Mouse (Mus musculus) cerebellum, adult (tissue): Measurements from ENCODE around the gene Smco2.

Experiments
- ATAC-seq: cut with Nextera tagmentation; 2 replicates; pipeline ENCODE4 v1.9.2; 2017; ENCODE audit warnings: mild to moderate bottlenecking, moderate library complexity, mixed read lengths; ENCODE audit not compliant: insufficient number of reproducible peaks, low FRiP score, low TSS enrichment

Gene Smco2

DNA sequence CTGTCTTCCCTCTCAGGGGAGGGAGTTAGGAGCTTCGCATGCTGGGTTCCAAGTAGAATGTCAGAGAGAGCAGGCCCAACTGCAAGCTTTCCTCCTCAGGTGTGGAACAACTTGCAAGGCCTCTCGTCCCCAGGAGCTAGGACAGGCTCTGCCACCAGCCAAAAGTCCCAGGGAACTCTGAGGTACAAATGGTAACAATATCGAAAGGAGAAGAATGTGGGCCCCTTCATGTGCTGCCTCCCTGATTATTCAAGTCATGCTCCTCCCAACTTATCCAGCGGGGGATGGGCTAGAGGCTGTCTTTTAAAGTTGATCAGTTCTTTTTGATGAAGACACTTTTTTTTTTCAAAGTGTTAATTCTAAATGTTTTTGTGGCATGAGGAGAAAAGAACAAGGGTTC is at the start of gene Smco2:
TSS of gene Smco2 (plus strand) at position 55 of the 400 bp plus-strand sequence.
- ATAC-seq = no peak

DNA sequence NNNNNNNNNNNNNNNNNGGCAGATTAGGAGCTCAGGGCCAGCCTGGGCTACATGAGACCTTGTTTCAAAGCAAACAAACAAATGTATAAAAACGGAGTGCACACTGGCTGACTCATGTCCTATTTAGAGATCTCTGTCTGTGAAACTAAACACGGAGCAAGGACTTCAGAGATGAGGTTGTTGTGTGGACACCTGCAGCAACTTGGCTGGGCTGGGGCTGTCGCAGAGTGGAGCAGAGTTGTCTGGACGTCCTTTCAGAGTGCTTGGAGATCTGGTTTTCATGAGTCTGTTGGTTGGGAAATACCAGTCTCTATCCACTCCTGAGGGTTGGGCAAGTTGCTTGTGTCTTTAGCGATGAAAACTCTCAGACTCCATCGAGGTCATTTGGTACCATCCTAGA is 39.9 kb upstream of the Smco2 start:
- ATAC-seq = no peak

DNA sequence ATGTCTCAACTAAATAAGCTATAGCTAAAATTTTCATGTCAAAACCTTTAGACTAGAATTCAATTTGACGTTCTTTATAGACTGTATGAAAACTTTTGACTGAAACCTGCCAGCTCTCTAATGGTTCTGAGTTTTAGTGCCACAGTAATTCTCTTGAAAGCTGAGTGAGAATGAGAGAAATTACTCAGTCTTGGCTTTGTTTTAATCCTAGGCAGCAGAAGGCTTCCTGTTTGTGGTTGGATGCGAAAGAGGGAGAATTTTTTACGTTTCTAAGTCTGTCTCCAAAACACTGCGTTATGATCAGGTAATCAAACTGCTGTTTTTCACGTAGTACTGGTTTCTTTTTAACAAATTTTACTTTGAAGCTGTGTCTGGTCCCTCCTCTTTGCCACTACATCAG is 36.9 kb upstream of the Smco2 start:
- ATAC-seq = no peak

DNA sequence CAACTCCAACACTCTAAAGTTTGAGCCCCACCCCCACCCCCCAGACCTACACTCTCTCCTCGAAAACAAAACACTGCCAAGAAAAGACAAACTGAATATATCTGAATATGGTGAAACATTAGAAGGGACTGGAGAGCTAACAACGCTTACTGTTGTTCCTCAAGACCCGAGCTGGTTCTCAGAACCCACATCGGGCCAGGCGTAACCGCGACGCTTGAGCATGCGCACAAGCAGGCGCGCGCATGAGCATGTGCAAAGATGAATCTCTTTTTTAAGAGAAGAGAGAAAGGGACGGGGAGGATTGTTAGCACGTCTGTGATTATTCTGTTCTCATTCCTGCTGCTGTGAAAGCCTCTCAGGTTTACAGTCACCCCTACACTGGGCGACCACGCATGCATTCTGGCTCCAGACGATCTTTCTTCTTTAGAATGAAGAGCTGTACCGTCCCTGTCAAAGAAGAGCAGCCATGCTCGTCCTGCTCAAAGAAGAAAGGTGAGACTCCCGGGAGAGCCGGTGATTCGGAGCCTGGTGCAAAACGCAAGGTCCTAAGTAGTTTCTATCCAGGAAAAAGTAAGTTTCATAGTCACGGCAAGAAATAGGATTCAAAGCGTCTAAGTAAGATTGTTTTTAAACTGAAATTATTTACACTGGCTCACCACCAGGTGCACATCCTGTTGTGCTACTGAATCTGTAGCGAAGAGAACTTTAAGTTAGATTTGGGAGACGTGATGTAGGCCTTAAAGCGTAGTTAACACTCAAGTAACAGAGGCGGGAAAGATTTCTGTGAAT is 29.5 kb upstream of the Smco2 start:
- no peak for ATAC-seq

DNA sequence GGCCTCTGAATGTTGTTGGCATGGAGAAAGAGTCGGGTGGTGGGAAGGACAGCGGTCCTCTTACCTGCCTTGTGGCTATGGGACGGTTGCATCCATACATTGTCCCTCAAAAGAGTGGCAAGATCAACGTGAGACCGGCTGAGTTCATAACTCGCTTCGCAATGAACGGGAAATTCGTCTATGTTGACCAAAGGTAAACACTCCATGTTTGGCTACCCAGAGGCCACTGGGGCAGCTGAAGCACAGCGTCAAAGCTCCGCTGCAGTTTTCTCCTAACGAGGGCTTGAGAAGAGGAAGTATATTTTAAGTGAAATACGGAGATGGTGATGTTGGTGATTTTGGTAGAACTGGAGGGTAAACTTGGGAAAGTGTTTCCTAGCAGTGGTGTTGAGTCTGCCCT is 27.9 kb upstream of the Smco2 start:
- ATAC-seq = no peak

DNA sequence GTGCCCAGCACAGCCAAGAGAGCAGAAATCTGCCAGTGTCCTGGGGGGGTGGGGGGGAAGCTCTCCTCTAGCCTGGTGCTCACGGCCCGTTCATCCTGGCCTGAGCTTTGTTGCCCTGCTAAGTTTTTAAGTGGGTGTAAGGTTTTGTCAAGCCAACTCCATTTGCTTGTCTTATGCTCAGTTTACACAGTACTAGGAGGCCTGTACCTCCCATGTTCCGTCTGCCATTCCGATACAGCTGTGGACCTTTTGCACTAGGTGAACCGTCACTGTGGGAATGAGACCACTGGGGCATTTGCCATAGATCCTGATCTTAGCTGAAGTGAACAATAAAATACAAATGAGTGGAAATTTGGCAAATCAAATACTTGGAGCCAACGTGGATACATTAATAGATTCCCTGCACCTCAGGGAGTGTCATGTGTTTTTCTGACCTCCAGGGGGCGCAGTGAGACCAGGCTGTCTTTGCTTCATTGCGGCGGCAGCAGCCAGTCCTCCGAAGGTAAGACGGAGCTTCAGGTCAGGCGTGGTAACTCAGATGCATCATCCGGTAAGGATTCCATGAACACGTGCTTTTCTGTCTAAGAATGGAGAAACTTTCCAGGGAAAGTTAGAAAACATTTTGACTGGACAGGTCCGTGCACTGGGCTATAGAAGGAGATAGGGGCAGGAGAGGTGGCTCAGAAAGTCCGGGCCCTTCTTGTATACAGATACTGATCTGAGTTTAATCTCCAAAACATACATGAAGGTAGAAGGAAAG is 25.0 kb upstream of the Smco2 start:
- peak; percentile 70; the same call in 1 of the 2 replicates for ATAC-seq

DNA sequence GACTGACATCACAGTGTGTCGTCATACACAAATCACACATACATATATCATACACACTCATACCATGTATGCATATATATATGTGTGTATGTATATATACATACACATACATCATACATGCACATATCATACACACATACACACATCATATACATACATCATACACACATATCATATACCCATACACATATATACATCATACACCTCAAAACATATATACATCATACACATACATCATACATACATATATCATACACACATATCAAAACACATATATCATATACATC is 24.5 kb upstream of the Smco2 start:
- ATAC-seq = no peak

DNA sequence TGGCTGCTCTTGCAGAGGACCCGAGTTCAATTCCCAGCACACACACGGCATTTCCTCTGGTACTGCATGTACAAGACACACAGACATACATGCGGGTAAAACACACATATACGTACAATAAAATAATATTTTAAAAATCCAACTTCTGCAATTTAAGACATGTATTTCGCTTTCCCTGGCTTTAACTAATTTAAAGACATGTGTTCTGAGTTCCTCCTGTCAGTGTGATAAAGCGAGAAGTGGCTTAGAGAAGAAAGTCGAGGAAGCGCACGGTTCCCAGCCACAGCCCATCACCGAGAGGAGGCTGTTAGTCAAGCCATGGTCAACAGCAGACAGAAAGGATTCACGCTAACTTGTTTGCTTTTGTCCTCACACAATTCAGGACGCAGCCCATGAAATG is 18.6 kb upstream of the Smco2 start:
- ATAC-seq = no peak

DNA sequence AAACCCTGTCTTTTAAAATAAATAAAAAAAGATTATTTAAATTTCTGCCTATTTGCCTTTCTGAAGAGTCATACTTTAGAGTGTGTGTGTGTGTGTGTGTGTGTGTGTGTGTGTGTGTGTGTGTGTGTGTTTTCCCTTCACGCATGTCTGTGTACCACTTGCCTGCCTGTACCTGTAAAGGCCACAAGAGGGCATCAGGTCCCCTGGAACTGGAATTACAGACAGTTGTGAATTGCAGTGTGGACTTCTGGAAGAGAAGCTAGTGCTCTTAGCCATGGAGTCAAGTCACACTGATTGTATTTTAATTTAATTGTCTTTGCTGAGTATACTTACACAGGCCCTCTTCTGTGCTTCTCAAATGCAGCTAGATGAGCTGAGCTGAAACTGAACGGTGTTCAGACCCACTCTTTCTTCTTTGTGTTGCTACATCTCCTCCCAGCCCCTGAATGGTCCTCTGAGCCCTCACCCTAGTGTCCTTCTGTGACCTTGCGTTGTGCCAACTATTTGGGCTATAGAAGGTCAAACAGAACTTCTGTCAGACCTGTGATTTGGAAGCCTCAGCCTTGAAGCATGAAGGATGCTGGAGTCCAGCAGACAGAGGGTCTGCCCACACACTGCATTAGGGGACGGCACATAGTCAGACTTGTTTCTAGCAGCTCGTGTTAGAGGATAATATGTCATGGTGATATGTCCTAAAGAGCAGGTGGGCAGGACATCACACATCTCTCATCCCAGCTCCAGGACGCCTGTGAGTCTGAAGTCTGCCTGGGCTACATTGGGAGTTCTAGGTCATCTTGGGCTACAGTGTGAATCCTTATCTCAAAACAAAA is 16.2 kb upstream of the Smco2 start:
- no peak for ATAC-seq

DNA sequence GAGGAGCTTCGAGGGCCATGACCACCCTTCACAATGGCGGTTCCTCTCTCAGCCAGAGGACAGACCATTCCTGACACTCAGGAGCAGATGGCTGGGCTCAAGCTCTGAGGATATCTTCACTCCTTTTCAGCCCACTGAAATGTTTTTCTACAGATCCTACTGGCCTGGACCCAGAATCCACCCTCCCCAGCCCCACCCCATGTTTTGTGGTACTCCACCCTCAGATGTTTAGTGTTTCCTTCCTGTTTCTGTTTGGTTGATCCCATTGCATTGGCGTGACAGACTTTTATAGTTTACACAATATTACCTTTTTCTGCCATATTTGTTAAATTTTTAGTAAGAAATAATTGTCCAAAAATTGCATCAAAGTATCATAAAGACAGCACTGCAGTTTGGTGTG is 15.6 kb upstream of the Smco2 start:
- no peak for ATAC-seq

DNA sequence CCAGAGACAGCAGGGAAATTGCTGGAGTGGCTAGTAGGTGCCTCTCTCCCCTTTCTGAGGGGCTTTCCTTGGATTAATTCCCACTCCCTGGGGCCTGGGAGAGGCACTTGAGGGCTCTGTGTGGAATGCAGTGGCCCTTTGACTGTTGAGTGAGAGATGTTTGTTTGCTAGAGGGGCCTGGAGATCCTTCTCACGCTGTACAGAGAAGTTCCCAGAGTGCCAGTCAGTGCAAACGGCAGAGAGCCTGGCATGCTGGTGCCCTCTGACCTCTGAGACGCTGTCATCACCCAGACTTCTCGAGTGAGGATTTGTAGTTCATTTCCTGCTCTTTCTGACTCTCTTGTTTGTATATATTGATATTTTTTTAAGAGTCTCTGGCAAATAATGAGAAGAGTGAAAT is 14.1 kb upstream of the Smco2 start:
- no peak for ATAC-seq

DNA sequence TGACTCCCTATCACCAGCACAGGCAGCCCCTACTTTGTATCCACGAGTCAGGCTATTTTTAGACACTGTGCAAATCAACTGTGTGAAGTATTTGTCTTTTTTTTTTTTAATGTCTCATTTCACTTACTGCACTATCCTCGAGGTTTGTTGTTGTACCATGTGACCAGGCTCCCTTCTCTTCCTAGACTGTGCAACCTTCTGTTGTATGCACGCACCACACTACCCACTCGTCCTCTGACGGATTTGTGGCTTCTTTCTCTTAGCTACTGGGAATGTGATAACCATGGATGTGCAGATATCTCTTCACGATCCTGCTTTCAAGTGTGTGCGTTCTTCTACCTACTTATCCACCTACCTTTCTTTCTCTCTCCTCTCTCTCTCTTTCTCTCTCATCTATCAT is 12.6 kb upstream of the Smco2 start:
- ATAC-seq = no peak

DNA sequence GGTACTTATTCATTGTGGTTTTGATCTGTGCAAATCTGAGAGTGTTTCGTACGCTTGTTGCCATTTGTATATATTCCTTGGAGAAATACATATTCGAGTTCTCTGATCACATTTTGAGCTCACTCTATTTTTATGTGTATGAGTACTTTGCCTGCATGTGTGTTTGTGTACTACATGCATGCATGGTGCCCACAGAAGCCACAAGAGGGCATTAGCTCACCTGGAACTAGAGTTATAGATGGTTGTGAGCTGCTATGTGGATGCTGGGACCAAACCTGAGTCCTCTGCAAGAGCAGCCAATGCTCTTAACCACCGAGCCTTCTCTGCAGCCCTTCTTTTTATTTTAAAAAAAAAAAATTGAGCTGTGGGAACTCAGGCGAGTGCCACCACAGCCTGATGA is 11.5 kb upstream of the Smco2 start:
- no peak for ATAC-seq

DNA sequence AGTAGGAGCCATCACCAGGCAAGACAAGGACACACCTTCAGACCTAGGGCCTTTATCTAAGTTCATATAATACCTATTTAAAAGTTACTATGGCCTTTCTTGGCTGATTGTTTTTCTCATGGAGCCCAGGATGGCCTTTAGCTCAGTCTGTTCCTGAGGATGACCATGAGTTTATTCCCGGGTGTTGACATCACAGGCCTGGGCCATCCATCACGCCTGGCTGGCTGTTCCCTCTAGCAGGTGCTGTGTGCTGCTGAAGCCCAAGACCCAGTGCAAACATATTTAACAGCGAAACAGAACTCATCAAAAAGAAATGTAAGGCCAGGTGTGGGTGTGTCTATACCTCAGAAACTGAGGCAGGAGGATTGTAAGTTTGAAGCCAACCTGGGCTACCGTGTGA is 11.0 kb upstream of the Smco2 start:
- ATAC-seq = no peak

DNA sequence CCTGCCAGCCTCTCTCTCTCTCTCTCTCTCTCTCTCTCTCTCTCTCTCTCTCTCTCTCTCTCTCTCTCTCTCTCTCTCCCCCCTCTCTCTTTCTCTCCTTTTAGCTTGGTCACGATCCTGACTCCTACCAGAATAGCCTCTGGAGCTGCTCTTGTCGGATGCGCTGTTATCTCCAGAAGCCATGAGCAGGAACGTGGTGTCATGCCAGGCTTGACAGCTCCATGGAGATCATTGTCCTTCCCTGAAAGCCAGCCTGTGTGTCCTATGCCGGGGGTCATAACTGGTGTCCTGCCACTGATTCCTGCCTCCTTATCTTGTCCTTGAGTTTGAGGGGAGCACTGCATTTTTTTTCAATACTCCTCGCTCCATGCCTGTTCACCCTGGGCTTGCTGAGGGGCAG is 5.0 kb upstream of the Smco2 start:
- no peak for ATAC-seq

DNA sequence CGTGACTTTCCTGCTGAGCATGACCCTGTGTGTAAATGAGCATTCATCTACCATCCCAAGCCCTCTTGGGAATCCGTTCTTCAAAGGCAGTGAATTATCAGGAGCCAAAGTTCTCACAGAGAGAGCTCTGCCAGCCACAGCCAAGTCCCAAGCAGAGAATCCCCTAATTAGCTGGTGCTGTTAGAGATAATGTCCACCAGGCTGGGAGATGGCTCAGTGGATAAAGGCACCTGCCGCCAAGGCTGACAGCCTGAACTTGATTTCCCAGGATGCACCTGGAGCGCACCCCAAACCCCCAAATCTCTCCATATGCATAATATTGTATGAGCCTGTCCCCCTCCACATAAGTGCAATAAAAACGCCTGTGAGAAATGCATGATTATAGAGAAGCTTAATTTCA is 4.6 kb upstream of the Smco2 start:
- ATAC-seq = no peak

DNA sequence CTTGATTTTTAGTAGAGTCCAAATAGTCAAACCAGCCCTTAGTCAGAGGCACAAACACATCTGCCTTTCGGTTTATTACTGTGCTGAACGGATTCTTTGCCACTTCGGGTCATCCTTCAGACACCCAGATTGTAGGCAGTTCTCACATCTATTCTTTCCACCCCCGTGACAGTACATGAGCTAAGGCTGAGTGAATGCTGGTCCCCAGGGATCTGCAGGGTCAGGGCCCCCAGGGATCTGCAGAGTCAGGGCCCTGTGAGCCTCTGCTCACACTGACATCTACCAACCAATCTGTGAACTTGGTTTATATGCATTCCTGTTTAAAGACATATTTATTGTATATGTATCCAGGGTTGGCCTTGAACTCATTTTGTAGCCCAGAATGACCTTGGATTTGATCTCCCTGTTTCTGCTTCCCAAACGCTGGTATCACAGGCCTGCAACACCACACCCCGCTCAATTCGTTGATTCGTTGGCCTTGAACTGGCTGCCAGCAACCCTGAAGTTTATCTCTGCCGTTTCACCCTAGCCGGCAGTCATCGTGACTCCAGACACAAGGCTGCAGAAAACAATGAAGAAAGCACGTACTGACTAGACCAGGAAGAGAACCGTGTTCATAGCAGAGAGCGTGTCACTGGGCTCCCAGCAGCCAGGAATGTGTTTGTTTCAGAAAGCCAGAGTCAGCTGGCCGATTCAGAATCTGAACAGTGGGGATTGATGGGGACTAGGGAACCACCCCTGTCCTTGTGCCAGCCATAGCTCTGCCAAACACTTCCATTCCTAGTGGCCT is 3.7 kb upstream of the Smco2 start:
- no peak for ATAC-seq

DNA sequence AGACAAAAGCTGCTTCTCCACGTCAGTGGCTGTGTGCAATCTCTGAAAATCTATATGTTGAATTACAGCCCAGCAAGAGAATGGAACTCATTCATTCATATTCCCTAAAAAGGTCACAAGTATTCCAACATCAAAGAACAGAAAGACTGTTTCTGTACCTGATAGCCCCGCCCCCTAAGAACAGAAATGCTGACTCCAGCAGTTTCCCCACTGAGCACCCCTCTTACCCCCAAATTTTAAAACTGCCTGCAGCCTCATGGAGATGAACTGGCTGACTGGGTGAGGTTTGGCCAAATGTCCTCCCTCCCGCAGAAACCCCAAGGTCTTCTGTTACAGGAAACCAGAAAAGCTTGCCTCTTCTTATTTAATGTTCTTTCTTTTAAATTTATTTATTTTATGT is 2.5 kb upstream of the Smco2 start:
- ATAC-seq = no peak

DNA sequence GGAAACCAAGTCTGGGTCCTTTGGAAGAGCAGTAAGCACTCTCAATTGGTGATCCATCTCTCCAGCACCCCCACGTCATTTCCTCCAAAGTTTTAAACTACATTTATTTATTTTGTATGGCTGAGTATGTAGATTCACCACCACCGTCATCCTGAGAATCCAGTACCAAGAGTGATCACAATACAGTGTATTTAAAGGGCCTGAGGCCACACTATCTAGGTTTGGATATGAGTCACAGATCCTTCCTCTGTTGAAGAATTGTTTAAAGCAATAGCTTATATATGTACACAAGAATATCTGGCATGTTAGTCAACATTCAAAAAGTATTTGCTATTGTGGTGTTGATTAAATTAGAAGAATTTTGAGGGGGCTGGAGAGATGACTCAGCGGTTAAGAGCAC is 1.6 kb upstream of the Smco2 start:
- no peak for ATAC-seq

DNA sequence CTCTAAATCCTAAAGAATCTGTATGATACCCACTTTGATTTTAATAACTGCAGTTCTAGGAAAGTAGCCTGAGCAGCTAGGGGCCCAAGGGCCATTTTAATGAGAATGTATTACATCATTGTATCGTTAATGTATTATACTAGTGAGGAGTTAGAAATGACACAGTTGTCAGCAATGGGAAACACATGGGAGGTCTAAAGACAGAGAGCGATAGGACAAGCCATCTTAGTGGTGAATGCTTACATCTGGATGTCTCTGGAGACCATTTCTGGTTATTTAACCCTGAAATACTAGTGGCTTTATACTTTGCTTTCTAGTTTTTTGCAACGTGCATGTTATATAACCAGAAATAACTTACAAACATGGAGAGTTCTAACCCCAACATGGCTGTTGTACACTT is 2.0 kb downstream of the Smco2 start:
- ATAC-seq = no peak

DNA sequence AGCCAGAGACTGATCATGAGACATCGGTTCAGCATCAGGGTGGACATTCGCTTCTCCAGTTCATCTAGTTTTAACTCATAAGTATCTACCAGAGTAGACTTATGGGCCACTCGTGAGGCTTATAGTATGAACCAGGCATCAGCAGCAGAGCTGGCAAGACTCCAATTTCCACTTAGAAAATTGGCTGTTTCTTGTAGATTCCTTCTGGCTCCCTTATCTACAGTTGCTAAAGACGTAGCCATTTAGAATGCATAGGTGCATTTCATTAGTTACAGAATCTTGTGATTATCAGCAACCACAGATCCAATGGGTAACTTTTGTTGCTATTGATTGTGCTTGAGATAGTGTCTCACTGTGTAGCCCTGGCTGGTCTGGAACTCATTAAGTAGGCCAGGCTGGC is 2.8 kb downstream of the Smco2 start:
- no peak for ATAC-seq
